Mouse (Mus musculus): Measurements from ENCODE around the gene Cfl1.
A peak's percentile ranks its signal among the peaks of the same experiment; 100 is the strongest.

Gene Cfl1

GRCm38 (mm10) chr19:5465037-5465436, 25.2 kb upstream of the Cfl1 start:
- no peak for DNase-seq (ENCODE audit: low read depth, low spot score)

GRCm38 (mm10) chr19:5466916-5467500, 23.2 kb upstream of the Cfl1 start:
- DNase-seq (ENCODE audit: low read depth, low spot score): no peak

GRCm38 (mm10) chr19:5468374-5468773, 21.9 kb upstream of the Cfl1 start, which contains the start of gene Ctsw:
Gene Ctsw, minus strand, starts transcription at chr19:5468507.
- peak; percentile 72 for DNase-seq (ENCODE audit: low read depth, low spot score)

GRCm38 (mm10) chr19:5471846-5472245, 18.4 kb upstream of the Cfl1 start:
- no peak for DNase-seq (ENCODE audit: low read depth, low spot score)

- peak; percentile 39 for DNase-seq (ENCODE audit: low read depth, low spot score)
Measured at GRCm38 (mm10) chr19:5472857-5473256, 17.4 kb upstream of the Cfl1 start.

- peak; percentile 68 for DNase-seq (ENCODE audit: low read depth, low spot score)
Measured at GRCm38 (mm10) chr19:5473720-5474119, 16.5 kb upstream of the Cfl1 start, which contains the start of gene Efemp2. Gene Efemp2, plus strand, starts transcription at chr19:5473954.

- peak; percentile 44 for DNase-seq (ENCODE audit: low read depth, low spot score)
Measured at GRCm38 (mm10) chr19:5474281-5475068, 15.8 kb upstream of the Cfl1 start.

GRCm38 (mm10) chr19:5475069-5475714, 15.1 kb upstream of the Cfl1 start:
- no peak for DNase-seq (ENCODE audit: low read depth, low spot score)

GRCm38 (mm10) chr19:5477004-5477667, 13.1 kb upstream of the Cfl1 start:
- no peak for DNase-seq (ENCODE audit: low read depth, low spot score)

- no peak for DNase-seq (ENCODE audit: low read depth, low spot score)
Measured at GRCm38 (mm10) chr19:5477668-5478300, 12.5 kb upstream of the Cfl1 start.

GRCm38 (mm10) chr19:5480016-5480415, 10.2 kb upstream of the Cfl1 start:
- DNase-seq (ENCODE audit: low read depth, low spot score): no peak

- DNase-seq (ENCODE audit: low read depth, low spot score): no peak
Measured at GRCm38 (mm10) chr19:5481398-5481797, 8.9 kb upstream of the Cfl1 start.

GRCm38 (mm10) chr19:5483386-5484359, 6.6 kb upstream of the Cfl1 start:
- DNase-seq (ENCODE audit: low read depth, low spot score): no peak

GRCm38 (mm10) chr19:5484496-5484895, 5.8 kb upstream of the Cfl1 start:
- DNase-seq (ENCODE audit: low read depth, low spot score): no peak

GRCm38 (mm10) chr19:5485371-5485770, 4.9 kb upstream of the Cfl1 start:
- DNase-seq (ENCODE audit: low read depth, low spot score): no peak

GRCm38 (mm10) chr19:5485821-5486220, 4.4 kb upstream of the Cfl1 start:
- DNase-seq (ENCODE audit: low read depth, low spot score): no peak

- no peak for DNase-seq (ENCODE audit: low read depth, low spot score)
Measured at GRCm38 (mm10) chr19:5486286-5486685, 4.0 kb upstream of the Cfl1 start.

GRCm38 (mm10) chr19:5486771-5487170, 3.5 kb upstream of the Cfl1 start:
- DNase-seq (ENCODE audit: low read depth, low spot score): no peak

- peak; percentile 96 for DNase-seq (ENCODE audit: low read depth, low spot score)
Measured at GRCm38 (mm10) chr19:5487768-5488550, 2.3 kb upstream of the Cfl1 start, which contains the start of gene Mus81. Gene Mus81, minus strand, starts transcription at chr19:5488402.

Data from CD4-positive, CD25-positive, alpha-beta regulatory T cell, adult 2 months (primary cell).